Mouse (Mus musculus) B cell, adult 2 months (primary cell): Measurements from ENCODE around the gene Tnfaip8l1.

Experiments
- DNase-seq, 2 experiments: peaks; one replicate each; pipeline ENCODE4 v3.0.0; 2022

The Tnfaip8l1 gene

GRCm38 (mm10) chr17:56162231-56162774, at the start of gene Tnfaip8l1:
TSS of gene Tnfaip8l1 (plus strand) at chr17:56162477.
- peak; percentile 86 to 89 for DNase-seq

DNA sequence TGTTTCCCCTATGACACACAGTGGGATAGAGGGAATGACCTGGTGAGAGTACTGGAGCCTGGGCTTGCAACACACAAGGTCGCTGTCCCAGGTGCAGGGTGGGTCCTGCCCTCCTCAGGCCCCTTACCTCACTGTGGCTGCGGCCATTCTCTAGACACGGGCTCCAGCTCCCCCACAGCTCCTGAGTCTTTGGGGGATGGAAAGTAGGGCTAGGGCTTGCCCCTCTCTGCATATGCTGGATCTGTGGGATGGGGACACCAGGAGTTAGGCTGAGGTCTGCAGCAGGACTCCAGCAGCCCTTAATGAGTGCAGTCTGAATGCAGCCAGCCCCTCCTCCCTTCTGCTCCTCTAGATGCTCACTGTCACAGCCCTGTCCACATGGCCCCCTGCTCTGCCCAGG, 49.5 kb upstream of the Tnfaip8l1 start:
- no peak for DNase-seq

DNA sequence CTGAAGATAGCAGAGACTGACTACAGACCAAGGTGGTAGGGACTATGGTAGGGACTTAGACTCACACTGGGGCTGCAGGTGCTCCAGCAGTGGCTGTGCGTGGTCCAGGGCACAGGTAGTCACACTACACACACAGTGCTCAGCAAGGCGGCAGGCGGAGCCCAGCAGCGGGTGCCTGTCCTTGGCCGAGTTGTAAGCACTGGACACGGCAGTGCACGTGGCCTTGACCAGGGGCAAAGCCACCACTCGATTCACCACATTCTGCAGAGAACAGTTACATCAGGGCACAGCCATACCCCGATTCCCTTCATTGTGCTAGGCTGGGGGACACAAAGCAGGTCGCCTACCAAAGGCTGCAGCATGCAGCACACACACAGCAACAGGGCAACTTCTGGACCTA, 46.1 kb upstream of the Tnfaip8l1 start:
- DNase-seq, result no peak

DNA sequence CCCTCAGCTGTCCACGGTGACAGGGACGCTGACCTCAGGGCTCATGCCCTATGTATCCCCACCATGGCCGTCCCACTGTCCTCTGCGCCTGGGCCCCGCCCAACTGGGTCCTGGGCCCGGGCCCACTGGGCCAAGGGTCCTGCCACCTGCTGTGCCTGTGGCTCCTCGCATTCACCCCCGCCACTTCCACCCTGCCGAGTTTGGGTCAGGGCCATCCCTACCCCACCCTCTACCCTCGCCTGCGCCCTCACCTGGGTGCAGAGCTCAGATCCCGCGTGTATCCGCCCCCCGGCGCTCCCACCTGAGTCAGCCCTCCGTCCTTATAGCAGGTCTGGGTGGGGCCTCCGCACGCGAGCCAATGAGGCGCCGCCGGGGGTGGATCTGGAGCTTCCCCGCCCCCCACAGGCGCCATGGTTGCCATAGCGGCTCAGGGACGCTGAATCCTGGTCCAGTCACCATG, 45.0 kb upstream of the Tnfaip8l1 start, which contains the start of gene Plin5:
TSS of gene Plin5 (minus strand) at position 346 of the 460 bp plus-strand sequence.
- DNase-seq, result no peak

DNA sequence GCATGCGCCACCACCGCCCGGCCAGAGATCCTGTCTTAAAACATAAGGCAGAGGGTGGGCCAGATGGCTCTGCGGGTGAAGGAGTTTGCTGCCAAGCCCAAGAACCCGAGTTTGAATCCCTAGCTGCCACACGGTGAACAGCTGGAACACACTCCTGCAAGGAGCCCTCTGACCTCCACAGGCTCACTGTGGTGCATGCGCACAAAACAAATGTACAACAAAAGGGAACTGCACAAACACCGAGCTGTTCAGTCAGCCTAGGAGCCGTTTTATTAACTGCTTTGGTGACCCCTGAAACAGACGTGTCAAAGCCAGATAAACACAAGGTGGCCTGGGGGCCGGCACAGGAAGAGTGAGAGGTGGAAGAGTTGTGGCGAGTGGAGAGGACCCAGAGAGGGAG, 42.8 kb upstream of the Tnfaip8l1 start:
- no peak for DNase-seq

GRCm38 (mm10) chr17:56119981-56120880, 42.0 kb upstream of the Tnfaip8l1 start:
- DNase-seq, result no peak

DNA sequence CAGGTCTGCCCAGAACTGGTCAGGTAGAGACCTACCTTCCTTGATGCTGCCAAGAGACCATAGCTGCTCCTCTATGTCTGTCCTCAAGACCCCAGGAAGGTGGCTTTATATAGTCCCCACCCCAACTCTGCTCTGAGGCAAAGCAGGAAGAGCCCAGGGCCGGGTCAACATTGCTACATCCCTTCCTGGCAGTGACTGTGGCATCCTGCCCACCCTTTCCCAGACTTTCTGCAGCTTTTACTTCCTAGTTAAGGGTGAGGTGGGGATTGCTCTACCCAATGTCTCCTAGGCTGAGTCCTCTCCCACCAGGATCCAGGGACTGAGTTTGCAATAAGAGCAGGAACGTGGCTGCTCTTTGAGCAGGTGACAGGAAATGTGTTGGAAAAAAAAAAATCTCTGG, 40.5 kb upstream of the Tnfaip8l1 start, which contains the start of gene Lrg1:
TSS of gene Lrg1 (minus strand) at position 176 of the 400 bp plus-strand sequence.
- DNase-seq, result no peak

GRCm38 (mm10) chr17:56123161-56123560, 39.1 kb upstream of the Tnfaip8l1 start:
- DNase-seq, result no peak

DNA sequence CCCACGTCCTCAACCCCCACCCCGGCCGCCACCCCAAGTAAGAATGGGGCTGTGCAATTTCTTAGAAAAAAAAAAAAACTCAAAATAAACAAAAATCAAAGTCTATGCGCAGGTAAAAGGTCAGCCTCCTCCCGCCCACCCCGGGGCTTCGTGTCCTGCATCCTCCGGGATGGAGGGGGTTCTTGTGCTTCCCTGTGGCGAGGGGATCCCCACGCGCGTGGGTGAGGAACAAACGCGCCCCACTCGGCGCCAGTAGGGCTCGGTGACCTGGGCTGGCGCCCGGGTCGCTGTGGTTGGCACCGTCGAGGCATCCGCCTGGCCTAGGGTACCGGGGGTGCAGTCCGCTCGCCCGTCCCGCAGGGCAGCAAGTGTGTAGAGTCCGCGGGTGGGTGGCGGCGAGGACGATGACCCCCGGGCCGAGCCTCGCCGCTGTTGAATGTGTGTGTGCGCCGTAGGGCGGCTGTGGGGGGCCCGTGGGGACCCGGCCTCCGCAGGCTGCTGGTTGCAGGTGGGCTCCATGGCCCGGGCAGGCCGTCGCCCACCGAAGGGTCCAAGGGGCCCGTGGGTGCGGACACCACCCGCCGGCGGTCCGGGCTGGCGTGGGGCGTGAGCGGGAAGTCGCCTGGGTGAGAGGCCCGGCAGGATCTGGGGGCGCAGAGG, 38.5 kb upstream of the Tnfaip8l1 start:
- DNase-seq, result no peak

DNA sequence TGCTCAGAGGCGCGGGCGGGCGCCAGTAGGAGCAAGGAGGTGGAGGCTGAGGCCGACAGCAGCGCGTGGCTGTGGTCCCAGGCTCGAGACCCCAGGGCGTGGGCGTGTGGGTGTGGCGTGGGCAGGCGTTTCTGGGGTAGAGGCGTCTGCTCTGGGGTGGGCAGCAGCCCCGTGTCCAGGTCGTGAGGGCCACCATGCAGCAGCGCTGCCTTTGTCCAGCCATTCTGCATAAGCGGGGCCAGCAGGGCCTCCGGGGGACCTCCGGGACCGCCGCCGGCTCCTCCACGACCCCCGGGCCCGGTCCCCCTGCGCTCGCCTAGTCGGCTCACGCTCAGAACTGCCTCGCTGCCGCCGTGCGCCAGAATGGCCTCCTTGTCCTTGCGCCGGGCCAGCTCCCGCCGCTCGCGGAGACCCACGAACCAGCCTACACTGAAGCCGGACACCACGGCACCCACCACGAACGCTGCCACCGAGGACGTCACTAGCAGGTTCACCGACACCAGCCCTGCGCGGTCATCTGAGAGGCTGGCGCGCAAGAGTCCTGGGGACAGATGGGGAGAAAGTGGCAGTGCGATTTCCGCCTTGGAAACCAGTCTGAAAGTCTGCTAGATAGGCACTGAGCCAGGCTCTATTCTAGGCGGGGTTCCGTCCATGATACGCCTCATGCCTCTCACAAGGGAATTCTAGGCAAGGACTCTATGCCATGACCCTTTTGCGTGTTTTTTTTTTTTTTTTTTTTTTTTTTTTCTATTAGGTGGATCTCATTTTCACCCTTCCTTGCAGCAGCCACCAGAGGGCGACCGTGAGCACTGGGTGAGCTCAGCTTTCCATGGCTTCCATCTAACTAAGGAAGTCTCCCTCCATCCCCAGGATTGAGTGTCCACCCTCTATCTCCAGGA, 37.7 kb upstream of the Tnfaip8l1 start:
- DNase-seq, result peak; percentile 73 to 74

- no peak for DNase-seq
These were observed 37.0 kb upstream of the Tnfaip8l1 start for GRCm38 (mm10) chr17:56125276-56125630.

DNA sequence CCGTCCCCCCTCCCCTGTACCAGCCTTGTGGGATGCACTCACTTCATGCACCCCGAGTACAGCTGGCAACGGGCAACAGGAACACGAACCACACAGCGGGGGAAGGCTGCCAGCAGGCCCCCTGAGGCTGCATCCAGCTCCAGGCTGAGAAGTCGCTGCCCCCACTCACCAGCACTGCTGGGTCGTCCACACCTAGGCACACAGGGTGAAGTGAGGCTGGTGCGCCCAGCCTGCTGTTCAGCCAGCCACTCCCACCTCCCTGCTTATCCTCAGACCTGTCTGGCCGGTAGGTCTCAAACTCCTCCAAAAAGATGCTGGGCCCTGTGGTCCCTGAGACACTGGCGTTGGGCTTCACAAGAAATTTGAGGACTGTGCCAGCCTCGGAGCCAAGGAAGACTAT, 36.1 kb upstream of the Tnfaip8l1 start:
- no peak for DNase-seq

- no peak for DNase-seq
These were observed 34.0 kb upstream of the Tnfaip8l1 start for GRCm38 (mm10) chr17:56128246-56128645.

DNA sequence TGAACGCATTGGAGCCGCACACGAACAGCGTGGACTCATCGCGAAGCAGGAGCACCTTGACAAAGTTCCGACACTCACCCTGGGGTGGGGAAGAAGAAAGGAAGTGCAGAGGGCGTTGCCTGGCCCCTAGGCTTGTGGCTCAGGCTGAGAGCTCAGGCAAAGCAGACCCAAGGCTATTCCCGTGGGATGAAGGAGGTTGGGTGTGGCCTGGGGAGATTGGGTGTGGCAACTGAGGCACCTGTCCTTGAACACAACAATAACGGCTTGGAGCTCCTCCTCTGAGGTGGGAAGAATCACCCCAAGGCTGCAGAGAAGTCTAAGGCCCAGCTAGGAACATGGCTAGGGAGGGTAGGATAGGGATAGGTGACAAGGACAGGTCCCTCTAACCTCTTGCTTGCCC, 31.1 kb upstream of the Tnfaip8l1 start:
- no peak for DNase-seq

DNA sequence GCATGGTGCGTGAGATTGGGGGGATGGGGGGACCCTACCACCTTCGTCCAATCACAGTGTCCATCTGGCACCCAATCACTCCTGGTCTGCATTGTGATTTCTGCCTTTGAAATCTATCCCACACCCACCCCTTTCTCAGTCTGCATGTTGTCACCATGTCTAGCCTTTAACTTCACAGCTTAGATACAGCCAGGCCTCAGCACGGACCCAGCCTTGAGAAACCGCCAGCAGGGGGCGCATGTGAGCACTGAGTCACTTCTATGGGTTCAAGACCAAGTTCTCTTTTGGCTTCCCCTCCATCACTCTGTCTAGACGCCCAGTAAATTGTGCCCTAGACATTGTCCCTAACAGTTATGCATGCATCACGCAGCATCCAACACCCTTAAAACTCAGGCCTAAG, 30.5 kb upstream of the Tnfaip8l1 start:
- DNase-seq, result peak; percentile 89

DNA sequence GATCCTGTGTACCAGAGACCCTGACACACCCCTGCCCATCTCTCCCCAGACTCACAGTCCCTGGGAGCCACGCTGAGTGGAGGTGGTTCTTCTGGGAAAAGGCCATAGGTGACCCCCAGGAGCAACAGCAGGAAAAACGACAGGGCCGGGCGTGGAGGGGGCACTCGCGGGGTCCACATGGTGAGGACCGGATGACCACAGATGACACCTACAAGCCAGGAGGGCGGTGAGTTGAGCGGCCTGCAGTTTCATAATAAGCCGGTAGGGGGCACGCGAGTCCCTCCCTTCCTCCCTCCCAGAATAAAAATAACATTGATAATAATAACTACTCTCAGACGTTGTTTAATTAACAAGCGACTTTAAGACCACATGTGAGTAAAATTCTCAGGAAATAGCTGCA, 29.6 kb upstream of the Tnfaip8l1 start:
- DNase-seq, result peak; percentile 85 to 89

GRCm38 (mm10) chr17:56133457-56134363, 28.6 kb upstream of the Tnfaip8l1 start:
- peak in 1 of 2 experiments; percentile 34 for DNase-seq

- DNase-seq, result peak; percentile 86 to 87
These were observed 27.8 kb upstream of the Tnfaip8l1 start for GRCm38 (mm10) chr17:56134463-56134971.

- no peak for DNase-seq
These were observed 25.7 kb upstream of the Tnfaip8l1 start for GRCm38 (mm10) chr17:56136558-56136957.

- no peak for DNase-seq
These were observed 24.3 kb upstream of the Tnfaip8l1 start for GRCm38 (mm10) chr17:56137839-56138613.
